Mouse (Mus musculus) kidney, adult 2 months (tissue): Measurements from ENCODE around the gene Zfp523.

Source experiments
- CTCF ChIP-seq: fragments of 200-500 bp; conservative IDR thresholded peaks from 2 replicates; pipeline ENCODE4 v1.5.1; 2011; ENCODE audit warnings: low read depth, mild to moderate bottlenecking, control low read depth, low read length, moderate library complexity, mixed read lengths; ENCODE audit not compliant: insufficient read depth, insufficient read length
- POLR2A ChIP-seq: fragments of 200-500 bp; IDR thresholded peaks from one replicate; pipeline ENCODE4 v1.6.1; 2011; ENCODE audit warnings: low read depth, low read length, control low read depth

DNA sequence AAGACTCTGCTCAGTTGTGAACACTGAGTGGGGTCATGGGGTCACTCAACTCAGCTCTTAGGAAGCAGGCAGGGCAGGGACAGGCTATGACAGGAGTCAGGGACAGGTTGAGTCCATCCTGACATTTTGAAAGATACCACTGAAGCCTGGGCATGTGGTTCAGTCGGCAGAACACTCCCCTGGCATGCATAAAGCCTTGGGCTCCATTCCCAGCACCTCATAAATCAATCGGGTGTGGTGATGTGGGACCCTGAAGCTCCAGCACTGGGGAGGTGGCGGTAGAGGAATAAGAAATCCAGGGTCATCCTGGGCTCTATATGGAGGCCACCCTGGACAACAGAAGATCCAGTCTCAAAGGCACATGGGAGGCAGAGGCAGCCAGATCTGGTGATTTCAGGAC is 41.4 kb upstream of the Zfp523 start:
- no peak for TF ChIP-seq POLR2A
- TF ChIP-seq CTCF, result no peak
